ENCODE assay signal across 8 mouse cellular contexts in the genomic region with DNA sequence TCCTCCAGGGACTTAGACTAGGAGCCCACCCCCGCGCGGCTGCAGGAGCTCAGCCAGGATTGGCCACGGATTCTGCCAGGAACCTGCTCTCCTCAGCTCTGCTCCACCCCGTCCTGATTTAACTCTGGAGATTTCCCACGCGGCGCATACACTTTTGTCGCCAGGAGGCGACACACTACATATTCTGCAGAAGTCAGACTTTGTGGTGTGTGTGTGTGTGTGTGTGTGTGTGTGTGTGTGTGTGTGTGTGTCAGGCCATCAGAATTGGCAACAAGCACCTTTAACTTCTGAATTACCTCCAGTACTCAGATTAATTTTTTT. TPM values are rescaled to one million over a fixed set of nuclear protein-coding genes. Genes with fewer than 3 reads are reported as not detected.
DNase-seq lines count a peak whose midpoint lies in the region; ATAC-seq and TF ChIP-seq lines count a peak whose summit lies in the region.

No protein-coding gene starts in this region.

- no peaks in the 10 kb centered on the region for H3K36me3 ChIP-seq in heart, embryonic 10.5 days
- no peaks in the 10 kb centered on the region for H3K36me3 ChIP-seq in kidney, embryonic 15.5 days
- H3K36me3 ChIP-seq in stomach, embryonic 15.5 days: no peaks in the 10 kb centered on the region

- no peaks in the 10 kb centered on the region for H3K9me3 ChIP-seq in heart, embryonic 10.5 days
- H3K9me3 ChIP-seq in kidney, embryonic 15.5 days (replicated peaks): no peaks in the 10 kb centered on the region
- H3K9me3 ChIP-seq in stomach, embryonic 15.5 days: no peaks in the 10 kb centered on the region

- no peak overlapping the region for H3K27ac ChIP-seq in embryonic fibroblast, embryonic 13.5 days (ENCODE audit: insufficient read depth, low read length)
- peak overlapping the region; percentile 62 for H3K27ac ChIP-seq in heart, embryonic 10.5 days
- peak overlapping the region; percentile 81 for H3K27ac ChIP-seq in kidney, embryonic 15.5 days
- no peak overlapping the region for H3K27ac ChIP-seq in stomach, embryonic 15.5 days

- TF ChIP-seq CTCF in embryonic fibroblast, embryonic 13.5 days (IDR thresholded peaks at IDR 0.05; ENCODE audit: borderline replicate concordance, insufficient read depth, low read length): 0 out of 2 replicates have a peak, but pooled peaks have one; percentile 16

- peak overlapping the region; percentile 51 for H3K4me2 ChIP-seq in kidney, embryonic 15.5 days
- H3K4me2 ChIP-seq in stomach, embryonic 15.5 days: peak overlapping the region; percentile 46

- DNase-seq in 3T3-L1 (ENCODE audit: low read depth, low spot score): peak; percentile 64
- peak; percentile 77 to 83 for DNase-seq in adrenal gland, postnatal 36 days
- peak; percentile 89 for DNase-seq in heart, embryonic 10.5 days (ENCODE audit: low spot score)
- DNase-seq in liver: peak; percentile 70
- peak; percentile 76 for DNase-seq in naive thymus-derived CD4-positive, alpha-beta T cell, adult 2 months (ENCODE audit: low read depth)

- H3K27me3 ChIP-seq in heart, embryonic 10.5 days (ENCODE audit: insufficient read depth, poor library complexity, severe bottlenecking): peaks cover 3% of the 10 kb centered on the region; the same call in 1 of the 2 replicates
- H3K27me3 ChIP-seq in kidney, embryonic 15.5 days: no peaks in the 10 kb centered on the region
- H3K27me3 ChIP-seq in stomach, embryonic 15.5 days (replicated peaks): no peaks in the 10 kb centered on the region

- peak; percentile 80 for ATAC-seq in kidney, embryonic 15.5 days (replicated peaks; ENCODE audit: low FRiP score)
- ATAC-seq in stomach, embryonic 15.5 days (ENCODE audit: insufficient read depth, low FRiP score, low read depth): peak; percentile 59; the same call in 1 of the 2 replicates

- WGBS in heart, embryonic 10.5 days: 2% methylated on average over 10 of the region's 10 CpGs
- WGBS in kidney, embryonic 15.5 days: 2% methylated on average over 10 of the region's 10 CpGs
- WGBS in stomach, embryonic 15.5 days: 2% methylated on average over 10 of the region's 10 CpGs

- no peak overlapping the region for H3K4me3 ChIP-seq in embryonic fibroblast, embryonic 13.5 days (ENCODE audit: insufficient read depth, low read length)
- H3K4me3 ChIP-seq in heart, embryonic 10.5 days: peak overlapping the region; percentile 43
- H3K4me3 ChIP-seq in kidney, embryonic 15.5 days (replicated peaks): peak overlapping the region; percentile 15; the same call in 1 of the 2 replicates
- H3K4me3 ChIP-seq in stomach, embryonic 15.5 days (replicated peaks): 0 out of 2 replicates have a peak overlapping the region, but pooled peaks have one; percentile 11

- TF ChIP-seq POLR2A in embryonic fibroblast, embryonic 13.5 days (IDR thresholded peaks at IDR 0.05; ENCODE audit: low read depth, low read length): no peak

- no peaks in the 10 kb centered on the region for H3K4me1 ChIP-seq in embryonic fibroblast, embryonic 13.5 days (ENCODE audit: control insufficient read depth, insufficient read depth, low read length)
- H3K4me1 ChIP-seq in heart, embryonic 10.5 days: peaks cover 12% of the 10 kb centered on the region
- H3K4me1 ChIP-seq in kidney, embryonic 15.5 days: peaks cover 20% of the 10 kb centered on the region
- peaks cover 14% of the 10 kb centered on the region for H3K4me1 ChIP-seq in stomach, embryonic 15.5 days

- H3K9ac ChIP-seq in kidney, embryonic 15.5 days: 0 out of 2 replicates have a peak overlapping the region, but pooled peaks have one; percentile 10
- H3K9ac ChIP-seq in stomach, embryonic 15.5 days: no peak overlapping the region

RNA-seq across cellular contexts. Expression of gene Derl3, which starts 10.0 kb away (rescaled TPM):
- 1 to 10 TPM in 1 of 2 experiments, under 1 TPM in 1; 0.93 to 2.8 TPM for total RNA-seq in adrenal gland, postnatal 36 days (2021)
- not detected in 2 replicates for polyA plus RNA-seq in embryonic fibroblast, embryonic 13.5 days (2011; ENCODE audit: insufficient read length, low read depth, missing spikeins)
- 3.1 and 5.0 TPM in 2 replicates for polyA plus RNA-seq in heart, embryonic 10.5 days (2016; fragmentation: Nextera tagmentation; extraction: Ambion mirVana)
- 3.3 and 5.0 TPM in 2 replicates for polyA plus RNA-seq in kidney, embryonic 15.5 days (2015; fragmentation: Nextera tagmentation; extraction: Ambion mirVana)
- polyA plus RNA-seq in stomach, embryonic 15.5 days (2015; fragmentation: Nextera tagmentation; extraction: Ambion mirVana): 6.6 and 8.8 TPM in 2 replicates

RNA-seq across cellular contexts. Expression of gene Mif, which starts 23.2 kb away (rescaled TPM):
- total RNA-seq in adrenal gland, postnatal 36 days (2021): 100 to 1,000 TPM; 313 to 319 TPM
- 614 and 763 TPM in 2 replicates for polyA plus RNA-seq in embryonic fibroblast, embryonic 13.5 days (2011; ENCODE audit: insufficient read length, low read depth, missing spikeins)
- 3,089 and 3,244 TPM in 2 replicates for polyA plus RNA-seq in heart, embryonic 10.5 days (2016; fragmentation: Nextera tagmentation; extraction: Ambion mirVana)
- polyA plus RNA-seq in kidney, embryonic 15.5 days (2015; fragmentation: Nextera tagmentation; extraction: Ambion mirVana): 2,032 and 2,056 TPM in 2 replicates
- 1,866 and 1,981 TPM in 2 replicates for polyA plus RNA-seq in stomach, embryonic 15.5 days (2015; fragmentation: Nextera tagmentation; extraction: Ambion mirVana)

RNA-seq across cellular contexts. Expression of gene Smarcb1, which starts 38.2 kb away (rescaled TPM):
- total RNA-seq in adrenal gland, postnatal 36 days (2021): 10 to 100 TPM; 77.5 to 89.1 TPM
- 56.2 and 77.9 TPM in 2 replicates for polyA plus RNA-seq in embryonic fibroblast, embryonic 13.5 days (2011; ENCODE audit: insufficient read length, low read depth, missing spikeins)
- 157 and 204 TPM in 2 replicates for polyA plus RNA-seq in heart, embryonic 10.5 days (2016; fragmentation: Nextera tagmentation; extraction: Ambion mirVana)
- polyA plus RNA-seq in kidney, embryonic 15.5 days (2015; fragmentation: Nextera tagmentation; extraction: Ambion mirVana): 219 and 239 TPM in 2 replicates
- 172 and 173 TPM in 2 replicates for polyA plus RNA-seq in stomach, embryonic 15.5 days (2015; fragmentation: Nextera tagmentation; extraction: Ambion mirVana)

RNA-seq across cellular contexts. Expression of gene Gstt2, which starts 46.0 kb away (rescaled TPM):
- total RNA-seq in adrenal gland, postnatal 36 days (2021): 10 to 100 TPM; 30.0 to 32.0 TPM
- 2.6 and 4.4 TPM in 2 replicates for polyA plus RNA-seq in embryonic fibroblast, embryonic 13.5 days (2011; ENCODE audit: insufficient read length, low read depth, missing spikeins)
- 8.7 and 11.4 TPM in 2 replicates for polyA plus RNA-seq in heart, embryonic 10.5 days (2016; fragmentation: Nextera tagmentation; extraction: Ambion mirVana)
- 38.2 and 39.6 TPM in 2 replicates for polyA plus RNA-seq in kidney, embryonic 15.5 days (2015; fragmentation: Nextera tagmentation; extraction: Ambion mirVana)
- 54.8 and 58.7 TPM in 2 replicates for polyA plus RNA-seq in stomach, embryonic 15.5 days (2015; fragmentation: Nextera tagmentation; extraction: Ambion mirVana)

RNA-seq across cellular contexts. Expression of gene Chchd10, which starts 49.7 kb away (rescaled TPM):
- 1,000 to 10,000 TPM; 1,047 to 1,196 TPM for total RNA-seq in adrenal gland, postnatal 36 days (2021)
- polyA plus RNA-seq in embryonic fibroblast, embryonic 13.5 days (2011; ENCODE audit: insufficient read length, low read depth, missing spikeins): 21.8 and 23.1 TPM in 2 replicates
- polyA plus RNA-seq in heart, embryonic 10.5 days (2016; fragmentation: Nextera tagmentation; extraction: Ambion mirVana): 333 and 524 TPM in 2 replicates
- polyA plus RNA-seq in kidney, embryonic 15.5 days (2015; fragmentation: Nextera tagmentation; extraction: Ambion mirVana): 140 and 148 TPM in 2 replicates
- 90.5 and 101 TPM in 2 replicates for polyA plus RNA-seq in stomach, embryonic 15.5 days (2015; fragmentation: Nextera tagmentation; extraction: Ambion mirVana)

Comparison
In these comparisons a context has a peak if more than half of its experiments do, and no peak if none do; other contexts are left out.
1. H3K27ac ChIP-seq: peak in heart, embryonic 10.5 days (single experiment) and kidney, embryonic 15.5 days (single experiment); none in embryonic fibroblast, embryonic 13.5 days (single experiment) and stomach, embryonic 15.5 days (single experiment).
2. Peak in every context shown above with its lines, with median percentiles within 50 percentile points of each other: DNase-seq.